Mouse (Mus musculus): ENCODE measurements around the gene 1700013F07Rik. TPM values are rescaled to one million over a fixed set of nuclear protein-coding genes. Genes with fewer than 3 reads are reported as not detected.
A peak's percentile ranks its signal among the peaks of the same experiment; 100 is the strongest.
"Not testable (repeated sequence)": the region's sequence is repeated elsewhere in the genome, so short reads cannot be mapped to it uniquely, and the experiment has no call there.

1700013F07Rik gene
- polyA plus RNA-seq, 1 experiment, result not detected

GRCm38 (mm10) chr3:108562133-108562730 lies 28.3 kb downstream of the 1700013F07Rik start, which contains the start of gene Tmem167b:
TSS of gene Tmem167b (minus strand) at chr3:108562466.
- H3K4me1 ChIP-seq (ENCODE audit: control insufficient read depth, insufficient read depth, low read length), result no peaks in the 10 kb centered on the region; the same call in 1 of the 2 replicates
- H3K27ac ChIP-seq (ENCODE audit: control insufficient read depth, insufficient read depth, low read depth, low read length, poor library complexity), result peak within 1 kb of the TSS; percentile 92
- peak; percentile 90 for TF ChIP-seq POLR2A (IDR thresholded peaks at IDR 0.05; ENCODE audit: borderline replicate concordance, control insufficient read depth, low read depth, low read length)
- TF ChIP-seq CTCF (IDR thresholded peaks at IDR 0.05; ENCODE audit: control insufficient read depth, insufficient read depth, low read length), result no peak
- under 1% methylated on average over 45 of the region's 45 CpGs for WGBS
- H3K4me3 ChIP-seq (replicated peaks; ENCODE audit: control insufficient read depth, low read depth, low read length), result peak within 1 kb of the TSS; percentile 77

GRCm38 (mm10) chr3:108562777-108563271 lies 28.9 kb downstream of the 1700013F07Rik start:
- peak overlapping the region; percentile 54 for H3K4me3 ChIP-seq (replicated peaks; ENCODE audit: control insufficient read depth, low read depth, low read length)
- no peaks in the 10 kb centered on the region; the same call in 1 of the 2 replicates for H3K4me1 ChIP-seq (ENCODE audit: control insufficient read depth, insufficient read depth, low read length)
- peak overlapping the region; percentile 79 for H3K27ac ChIP-seq (ENCODE audit: control insufficient read depth, insufficient read depth, low read depth, low read length, poor library complexity)
- WGBS, result under 1% methylated on average over 15 of the region's 15 CpGs
- TF ChIP-seq POLR2A (IDR thresholded peaks at IDR 0.05; ENCODE audit: borderline replicate concordance, control insufficient read depth, low read depth, low read length) (no peak), CTCF (IDR thresholded peaks at IDR 0.05; ENCODE audit: control insufficient read depth, insufficient read depth, low read length) (no peak)

- H3K4me3 ChIP-seq (replicated peaks; ENCODE audit: control insufficient read depth, low read depth, low read length), result peak overlapping the region; percentile 54
- H3K27ac ChIP-seq (ENCODE audit: control insufficient read depth, insufficient read depth, low read depth, low read length, poor library complexity), result peak overlapping the region; percentile 79; the same call in 1 of the 2 replicates
- WGBS, result 0% methylated on average over 4 of the region's 4 CpGs
These were observed 29.4 kb downstream of the 1700013F07Rik start for GRCm38 (mm10) chr3:108563309-108563708.

GRCm38 (mm10) chr3:108567990-108568877 lies 34.3 kb downstream of the 1700013F07Rik start:
- H3K4me1 ChIP-seq (ENCODE audit: control insufficient read depth, insufficient read depth, low read length), result no peaks in the 10 kb centered on the region; the same call in 1 of the 2 replicates
- 71% methylated on average over 15 of the region's 15 CpGs for WGBS
- no peak overlapping the region for H3K27ac ChIP-seq (ENCODE audit: control insufficient read depth, insufficient read depth, low read depth, low read length, poor library complexity)
- no peak overlapping the region for H3K4me3 ChIP-seq (replicated peaks; ENCODE audit: control insufficient read depth, low read depth, low read length)
- TF ChIP-seq CTCF (IDR thresholded peaks at IDR 0.05; ENCODE audit: control insufficient read depth, insufficient read depth, low read length) (no peak), POLR2A (IDR thresholded peaks at IDR 0.05; ENCODE audit: borderline replicate concordance, control insufficient read depth, low read depth, low read length) (no peak)

More at GRCm38 (mm10) chr3:108563309-108563708, 29.4 kb downstream of the 1700013F07Rik start:
- TF ChIP-seq POLR2A (IDR thresholded peaks at IDR 0.05; ENCODE audit: borderline replicate concordance, control insufficient read depth, low read depth, low read length) (no peak), CTCF (IDR thresholded peaks at IDR 0.05; ENCODE audit: control insufficient read depth, insufficient read depth, low read length) (peak; percentile 58)
- H3K4me1 ChIP-seq (ENCODE audit: control insufficient read depth, insufficient read depth, low read length), result no peaks in the 10 kb centered on the region; the same call in 1 of the 2 replicates

GRCm38 (mm10) chr3:108569636-108570035 lies 35.7 kb downstream of the 1700013F07Rik start:
- H3K4me1 ChIP-seq (ENCODE audit: control insufficient read depth, insufficient read depth, low read length); H3K27ac ChIP-seq (ENCODE audit: control insufficient read depth, insufficient read depth, low read depth, low read length, poor library complexity); H3K4me3 ChIP-seq (replicated peaks; ENCODE audit: control insufficient read depth, low read depth, low read length): not testable (repeated sequence)
- 44% methylated on average over 3 of the region's 3 CpGs for WGBS

GRCm38 (mm10) chr3:108570813-108571212 lies 36.9 kb downstream of the 1700013F07Rik start:
- Histone ChIP-seq H3K4me3 (replicated peaks; ENCODE audit: control insufficient read depth, low read depth, low read length) (no peak overlapping the region), H3K4me1 (ENCODE audit: control insufficient read depth, insufficient read depth, low read length) (peaks cover 2% of the 10 kb centered on the region; the same call in 1 of the 2 replicates), H3K27ac (ENCODE audit: control insufficient read depth, insufficient read depth, low read depth, low read length, poor library complexity) (no peak overlapping the region)
- TF ChIP-seq POLR2A (IDR thresholded peaks at IDR 0.05; ENCODE audit: borderline replicate concordance, control insufficient read depth, low read depth, low read length) (no peak), CTCF (IDR thresholded peaks at IDR 0.05; ENCODE audit: control insufficient read depth, insufficient read depth, low read length) (no peak)
- WGBS, result 72% methylated on average over 14 of the region's 14 CpGs

- TF ChIP-seq POLR2A (IDR thresholded peaks at IDR 0.05; ENCODE audit: borderline replicate concordance, control insufficient read depth, low read depth, low read length), result peak; percentile 100
- no peak for TF ChIP-seq CTCF (IDR thresholded peaks at IDR 0.05; ENCODE audit: control insufficient read depth, insufficient read depth, low read length)
- under 1% methylated on average over 42 of the region's 42 CpGs for WGBS
- H3K27ac ChIP-seq (ENCODE audit: control insufficient read depth, insufficient read depth, low read depth, low read length, poor library complexity), result peak within 1 kb of the TSS; percentile 81
- peak within 1 kb of the TSS; percentile 96 for H3K4me3 ChIP-seq (replicated peaks; ENCODE audit: control insufficient read depth, low read depth, low read length)
- H3K4me1 ChIP-seq (ENCODE audit: control insufficient read depth, insufficient read depth, low read length), result peaks cover 2% of the 10 kb centered on the region; the same call in 1 of the 2 replicates
These were observed 37.7 kb downstream of the 1700013F07Rik start, which contains the start of gene Taf13 for GRCm38 (mm10) chr3:108571443-108572294. TSS of gene Taf13 (plus strand) at chr3:108571698.

All from bone marrow, adult 2 months (tissue).